Mouse (Mus musculus) midbrain, embryonic 12.5 days (tissue): ENCODE measurements around the gene H2-DMa. TPM values are rescaled to one million over a fixed set of nuclear protein-coding genes. Genes with fewer than 3 reads are reported as not detected.

Source experiments
- ATAC-seq: fragments of 200-750 bp; cut with Nextera tagmentation; 2 replicates; pipeline ENCODE4 v1.8.0; 2017; ENCODE audit warnings: low read depth, moderate TSS enrichment, moderate library complexity; ENCODE audit not compliant: low FRiP score
- H3K27ac ChIP-seq: fragments of 300-500 bp; sonication (generic); replicated peaks from 2 replicates; pipeline ENCODE4 v1.5.1; 2016; ENCODE audit warnings: mild to moderate bottlenecking
- H3K27me3 ChIP-seq: fragments of 300-500 bp; sonication (generic); 2 replicates; pipeline ENCODE4 v1.6.1; 2016; ENCODE audit warnings: mild to moderate bottlenecking
- H3K36me3 ChIP-seq: fragments of 300-500 bp; sonication (generic); 2 replicates; pipeline ENCODE4 v1.6.1; 2016
- H3K4me1 ChIP-seq: fragments of 300-500 bp; sonication (generic); 2 replicates; pipeline ENCODE4 v1.6.1; 2016
- H3K4me2 ChIP-seq: fragments of 300-500 bp; sonication (generic); replicated peaks from 2 replicates; pipeline ENCODE4 v1.6.1; 2016; ENCODE audit warnings: mild to moderate bottlenecking, moderate library complexity
- H3K4me3 ChIP-seq: fragments of 300-500 bp; sonication (generic); 2 replicates; pipeline ENCODE4 v1.5.1; 2016; ENCODE audit warnings: mild to moderate bottlenecking
- H3K9ac ChIP-seq: fragments of 300-500 bp; sonication (generic); replicated peaks from 2 replicates; pipeline ENCODE4 v1.6.1; 2016; ENCODE audit warnings: mild to moderate bottlenecking, moderate library complexity
- H3K9me3 ChIP-seq: fragments of 300-500 bp; sonication (generic); 2 replicates; pipeline ENCODE4 v1.6.1; 2016; ENCODE audit warnings: mild to moderate bottlenecking
- WGBS: fragments of 180-500 bp; shearing (Covaris S2); methylation state at CpG from one replicate; pipeline ENCODE4 v1.1.7; 2016; 5-methylcytosine and 5-hydroxymethylcytosine counted together
- polyA plus RNA-seq: library from polyadenylated mRNA; unstranded; fragments of >200 nt; fragmentation: Nextera tagmentation; extraction: Ambion mirVana; gene quantifications from 2 replicates; pipeline ENCODE4 v1.2.1, GENCODE M21; 2016

Gene H2-DMa
- polyA plus RNA-seq, 1 experiment from 2014 or later: 9.8 TPM

- Histone ChIP-seq H3K9ac (no peak overlapping the region), H3K27me3 (no peaks in the 10 kb centered on the region), H3K36me3 (peaks cover 33% of the 10 kb centered on the region), H3K4me1 (no peaks in the 10 kb centered on the region), H3K4me2 (no peak overlapping the region), H3K27ac (no peak overlapping the region), H3K4me3 (no peak overlapping the region), H3K9me3 (no peaks in the 10 kb centered on the region)
- WGBS: 86% methylated on average over 7 of the region's 7 CpGs
- ATAC-seq: no peak
Observed at GRCm38 (mm10) chr17:34107109-34107867, 12.1 kb upstream of the H2-DMa start.

GRCm38 (mm10) chr17:34108460-34108859, 10.9 kb upstream of the H2-DMa start:
- WGBS: 77% methylated on average over 6 of the region's 6 CpGs
- H3K36me3 ChIP-seq: peaks cover 45% of the 10 kb centered on the region

GRCm38 (mm10) chr17:34109038-34109805, 10.1 kb upstream of the H2-DMa start:
- 80% methylated on average over 14 of the region's 14 CpGs for WGBS
- Histone ChIP-seq H3K9me3 (no peaks in the 10 kb centered on the region), H3K4me3 (no peak overlapping the region), H3K27me3 (no peaks in the 10 kb centered on the region), H3K4me1 (no peaks in the 10 kb centered on the region), H3K36me3 (peaks cover 52% of the 10 kb centered on the region), H3K4me2 (no peak overlapping the region), H3K27ac (0 out of 2 replicates have a peak overlapping the region, but pooled peaks have one; percentile 21), H3K9ac (no peak overlapping the region; the same call in 1 of the 2 replicates)
- ATAC-seq: no peak

More at GRCm38 (mm10) chr17:34108460-34108859, 10.9 kb upstream of the H2-DMa start:
- Histone ChIP-seq H3K9me3 (no peaks in the 10 kb centered on the region), H3K27me3 (no peaks in the 10 kb centered on the region), H3K4me3 (no peak overlapping the region), H3K27ac (no peak overlapping the region), H3K4me1 (no peaks in the 10 kb centered on the region), H3K9ac (no peak overlapping the region), H3K4me2 (no peak overlapping the region)
- ATAC-seq: no peak

GRCm38 (mm10) chr17:34109806-34110195, 9.5 kb upstream of the H2-DMa start:
- no peaks in the 10 kb centered on the region for H3K27me3 ChIP-seq
- 0 out of 2 replicates have a peak, but pooled peaks cover under 1% of the 10 kb centered on the region for H3K4me1 ChIP-seq
- no peak overlapping the region for H3K4me3 ChIP-seq
- H3K4me2 ChIP-seq: no peak overlapping the region
- H3K36me3 ChIP-seq: peaks cover 58% of the 10 kb centered on the region
- H3K27ac ChIP-seq: 0 out of 2 replicates have a peak overlapping the region, but pooled peaks have one; percentile 21
- 70% methylated on average over 3 of the region's 3 CpGs for WGBS
- H3K9ac ChIP-seq: no peak overlapping the region
- ATAC-seq: no peak
- H3K9me3 ChIP-seq: no peaks in the 10 kb centered on the region

GRCm38 (mm10) chr17:34110309-34110708, 9.0 kb upstream of the H2-DMa start:
- Histone ChIP-seq H3K27ac (0 out of 2 replicates have a peak overlapping the region, but pooled peaks have one; percentile 21), H3K9ac (no peak overlapping the region)
- no peak for ATAC-seq

GRCm38 (mm10) chr17:34114114-34114513, 5.2 kb upstream of the H2-DMa start:
- H3K4me3 ChIP-seq: no peak overlapping the region
- no peaks in the 10 kb centered on the region for H3K9me3 ChIP-seq
- WGBS: 93% methylated on average over 7 of the region's 7 CpGs
- H3K4me2 ChIP-seq: no peak overlapping the region
- no peak for ATAC-seq
- H3K4me1 ChIP-seq: peaks cover 24% of the 10 kb centered on the region
- H3K9ac ChIP-seq: no peak overlapping the region
- no peaks in the 10 kb centered on the region for H3K27me3 ChIP-seq
- H3K36me3 ChIP-seq: peaks cover 82% of the 10 kb centered on the region
- H3K27ac ChIP-seq: no peak overlapping the region

More at GRCm38 (mm10) chr17:34110309-34110708, 9.0 kb upstream of the H2-DMa start:
- Histone ChIP-seq H3K36me3 (peaks cover 63% of the 10 kb centered on the region), H3K27me3 (no peaks in the 10 kb centered on the region), H3K4me1 (0 out of 2 replicates have a peak, but pooled peaks cover 5% of the 10 kb centered on the region), H3K9me3 (no peaks in the 10 kb centered on the region), H3K4me3 (no peak overlapping the region), H3K4me2 (no peak overlapping the region)
- 65% methylated on average over 8 of the region's 8 CpGs for WGBS

GRCm38 (mm10) chr17:34116736-34117370, 2.5 kb upstream of the H2-DMa start:
- peaks cover 59% of the 10 kb centered on the region for H3K36me3 ChIP-seq
- no peaks in the 10 kb centered on the region for H3K27me3 ChIP-seq
- no peaks in the 10 kb centered on the region for H3K9me3 ChIP-seq
- ATAC-seq: no peak
- peaks cover 24% of the 10 kb centered on the region for H3K4me1 ChIP-seq
- peak overlapping the region; percentile 22; the same call in 1 of the 2 replicates for H3K27ac ChIP-seq
- 39% methylated on average over 7 of the region's 7 CpGs for WGBS
- H3K4me3 ChIP-seq: peak overlapping the region; percentile 99
- H3K4me2 ChIP-seq: peak overlapping the region; percentile 98
- peak overlapping the region; percentile 96 for H3K9ac ChIP-seq

- Histone ChIP-seq H3K27ac (peak overlapping the region; percentile 100), H3K9me3 (no peaks in the 10 kb centered on the region), H3K4me1 (peaks cover 24% of the 10 kb centered on the region), H3K9ac (peak overlapping the region; percentile 96), H3K4me2 (peak overlapping the region; percentile 98), H3K36me3 (peaks cover 51% of the 10 kb centered on the region), H3K4me3 (peak overlapping the region; percentile 99), H3K27me3 (no peaks in the 10 kb centered on the region)
- no peak for ATAC-seq
- 0% methylated on average over 5 of the region's 5 CpGs for WGBS
Observed at GRCm38 (mm10) chr17:34117421-34118112, 1.8 kb upstream of the H2-DMa start.

GRCm38 (mm10) chr17:34118113-34118872, 1.0 kb upstream of the H2-DMa start:
- peak overlapping the region; percentile 96 for H3K9ac ChIP-seq
- H3K27ac ChIP-seq: peak overlapping the region; percentile 100
- ATAC-seq: no peak
- peak overlapping the region; percentile 99 for H3K4me3 ChIP-seq
- no peaks in the 10 kb centered on the region for H3K9me3 ChIP-seq
- under 1% methylated on average over 67 of the region's 67 CpGs for WGBS
- H3K36me3 ChIP-seq: peaks cover 44% of the 10 kb centered on the region
- no peaks in the 10 kb centered on the region for H3K27me3 ChIP-seq
- peaks cover 28% of the 10 kb centered on the region for H3K4me1 ChIP-seq
- peak overlapping the region; percentile 98 for H3K4me2 ChIP-seq

GRCm38 (mm10) chr17:34118873-34119248, 480 bp upstream of the H2-DMa start:
- no peak for ATAC-seq
- Histone ChIP-seq H3K27me3 (no peaks in the 10 kb centered on the region), H3K27ac (peak overlapping the region; percentile 100), H3K4me2 (peak overlapping the region; percentile 98), H3K9me3 (no peaks in the 10 kb centered on the region), H3K36me3 (peaks cover 39% of the 10 kb centered on the region), H3K9ac (peak overlapping the region; percentile 96), H3K4me1 (peaks cover 33% of the 10 kb centered on the region), H3K4me3 (peak overlapping the region; percentile 99)
- under 1% methylated on average over 38 of the region's 38 CpGs for WGBS
